Mouse (Mus musculus) mature B cell (primary cell): ENCODE data around the gene Esp38.
"Not testable (repeated sequence)": the region's sequence is repeated elsewhere in the genome, so short reads cannot be mapped to it uniquely, and the experiment has no call there.

Experiments
- in situ Hi-C: fragments of 300-500 bp; cut with MboI; formaldehyde crosslinking; loops from 2 replicates; pipeline ENCODE4 v1.14.3; 2019

The Esp38 gene

GRCm38 (mm10) chr17:39950220-39950619, at the start of gene Esp38:
TSS of gene Esp38 (plus strand) at chr17:39950520.
- in situ Hi-C loops = no loop called here

GRCm38 (mm10) chr17:39902928-39903545, 47.3 kb upstream of the Esp38 start:
- in situ Hi-C loops = not testable (repeated sequence)
